Mouse (Mus musculus) testis, postnatal 14 days (tissue): ENCODE results near the gene Manba.

Experiments used
- DNase-seq: peaks from one replicate; pipeline ENCODE4 v3.0.0; 2021; ENCODE audit warnings: low spot score

Gene Manba

GRCm38 (mm10) chr3:135531762-135532161 is 46.4 kb downstream of the Manba start:
- no peak for DNase-seq

GRCm38 (mm10) chr3:135534103-135534502 is 48.7 kb downstream of the Manba start:
- no peak for DNase-seq

GRCm38 (mm10) chr3:135546212-135546923 is 61.0 kb downstream of the Manba start:
- DNase-seq: no peak

GRCm38 (mm10) chr3:135547298-135547697 is 61.9 kb downstream of the Manba start:
- DNase-seq: no peak

- no peak for DNase-seq
These were observed 67.5 kb downstream of the Manba start for GRCm38 (mm10) chr3:135552874-135553273.

GRCm38 (mm10) chr3:135555192-135555591 is 69.8 kb downstream of the Manba start:
- no peak for DNase-seq

GRCm38 (mm10) chr3:135556052-135556587 is 70.7 kb downstream of the Manba start:
- DNase-seq: no peak

GRCm38 (mm10) chr3:135556851-135557662 is 71.6 kb downstream of the Manba start:
- DNase-seq: no peak

GRCm38 (mm10) chr3:135562036-135562435 is 76.6 kb downstream of the Manba start:
- DNase-seq: no peak

GRCm38 (mm10) chr3:135563163-135563689 is 77.8 kb downstream of the Manba start:
- no peak for DNase-seq

GRCm38 (mm10) chr3:135564706-135565105 is 79.3 kb downstream of the Manba start:
- no peak for DNase-seq

GRCm38 (mm10) chr3:135565306-135565705 is 79.9 kb downstream of the Manba start:
- no peak for DNase-seq

GRCm38 (mm10) chr3:135567888-135568287 is 82.5 kb downstream of the Manba start:
- no peak for DNase-seq

GRCm38 (mm10) chr3:135568633-135569032 is 83.2 kb downstream of the Manba start:
- no peak for DNase-seq

- DNase-seq: no peak
These were observed 86.1 kb downstream of the Manba start for GRCm38 (mm10) chr3:135571540-135571939.

GRCm38 (mm10) chr3:135573051-135573450 is 87.6 kb downstream of the Manba start:
- no peak for DNase-seq

GRCm38 (mm10) chr3:135575126-135575525 is 89.7 kb downstream of the Manba start:
- DNase-seq: no peak

- no peak for DNase-seq
These were observed 93.3 kb downstream of the Manba start for GRCm38 (mm10) chr3:135578588-135579140.

GRCm38 (mm10) chr3:135579179-135579578 is 93.8 kb downstream of the Manba start:
- no peak for DNase-seq

- DNase-seq: peak; percentile 20
These were observed 95.2 kb downstream of the Manba start for GRCm38 (mm10) chr3:135580439-135581275.

- DNase-seq: no peak
These were observed 96.3 kb downstream of the Manba start for GRCm38 (mm10) chr3:135581606-135582117.
